8 mouse cellular contexts compared by ENCODE assay signal in genomic region chr2:59522079-59522684, GRCm38 (mm10). TPM values are rescaled to one million over a fixed set of nuclear protein-coding genes. Genes with fewer than 3 reads are reported as not detected.
A peak's percentile ranks its signal among the peaks of the same experiment; 100 is the strongest.
DNase-seq lines count a peak whose midpoint lies in the region; ATAC-seq lines count a peak whose summit lies in the region.

No protein-coding gene starts in this region.

- no peaks in the 10 kb centered on the region for H3K9me3 ChIP-seq in embryonic facial prominence, embryonic 11.5 days (replicated peaks; ENCODE audit: control insufficient read depth, low read length)
- H3K9me3 ChIP-seq in kidney, embryonic 14.5 days (ENCODE audit: control insufficient read depth, low read length), result no peaks in the 10 kb centered on the region
- no peaks in the 10 kb centered on the region for H3K9me3 ChIP-seq in limb, embryonic 15.5 days

- no peaks in the 10 kb centered on the region for H3K36me3 ChIP-seq in embryonic facial prominence, embryonic 11.5 days (replicated peaks; ENCODE audit: control insufficient read depth, insufficient read depth, low read depth, low read length)
- no peaks in the 10 kb centered on the region for H3K36me3 ChIP-seq in kidney, embryonic 14.5 days (ENCODE audit: control insufficient read depth, insufficient read depth, low read length)
- H3K36me3 ChIP-seq in limb, embryonic 15.5 days, result no peaks in the 10 kb centered on the region

- DNase-seq in 3134 (ENCODE audit: extremely low read depth, insufficient read length, low spot score), result peak; percentile 16
- peak; percentile 76 for DNase-seq in adrenal gland, postnatal 25 days
- peak; percentile 96 for DNase-seq in embryonic facial prominence, embryonic 11.5 days (ENCODE audit: low spot score)
- peak; percentile 40 to 67 for DNase-seq in heart, adult 9 months (ENCODE audit: low spot score in 2 of 2)
- DNase-seq in monocyte, adult 2 months (ENCODE audit: low read depth in 1 of 2, low spot score in 2 of 2), result peak; percentile 3 to 36
- DNase-seq in spleen, postnatal 14 days (ENCODE audit: low spot score in 2 of 2), result peak; percentile 16 to 54

- H3K9ac ChIP-seq in embryonic facial prominence, embryonic 11.5 days (replicated peaks; ENCODE audit: low read length), result peak overlapping the region; percentile 18; the same call in 1 of the 2 replicates
- H3K9ac ChIP-seq in kidney, embryonic 14.5 days (ENCODE audit: low read depth, low read length), result peak overlapping the region; percentile 37; the same call in 1 of the 2 replicates
- no peak overlapping the region for H3K9ac ChIP-seq in limb, embryonic 15.5 days

- 0 out of 2 replicates have a peak overlapping the region, but pooled peaks have one; percentile 2 for H3K4me3 ChIP-seq in embryonic facial prominence, embryonic 11.5 days (ENCODE audit: low read depth, low read length)
- H3K4me3 ChIP-seq in kidney, embryonic 14.5 days (ENCODE audit: low read length), result peak overlapping the region; percentile 14
- peak overlapping the region; percentile 15 for H3K4me3 ChIP-seq in limb, embryonic 15.5 days

- ATAC-seq in embryonic facial prominence, embryonic 11.5 days (replicated peaks; ENCODE audit: insufficient number of reproducible peaks, low FRiP score, low TSS enrichment, low read depth), result peak; percentile 25; the same call in 1 of the 2 replicates
- peak; percentile 65; the same call in 1 of the 2 replicates for ATAC-seq in kidney, embryonic 14.5 days (ENCODE audit: low FRiP score, low TSS enrichment)
- ATAC-seq in limb, embryonic 15.5 days (ENCODE audit: insufficient number of reproducible peaks, low FRiP score, low TSS enrichment, low read depth), result no peak; the same call in 1 of the 2 replicates

- H3K27me3 ChIP-seq in embryonic facial prominence, embryonic 11.5 days (ENCODE audit: control insufficient read depth, insufficient read depth, low read length), result no peaks in the 10 kb centered on the region
- no peaks in the 10 kb centered on the region for H3K27me3 ChIP-seq in kidney, embryonic 14.5 days (ENCODE audit: control insufficient read depth, insufficient read depth, low read length)
- no peaks in the 10 kb centered on the region for H3K27me3 ChIP-seq in limb, embryonic 15.5 days

- whole genome bisulfite sequencing in embryonic facial prominence, embryonic 11.5 days, result 9% methylated on average over 19 of the region's 19 CpGs
- WGBS in kidney, embryonic 14.5 days, result 18% methylated on average over 19 of the region's 19 CpGs
- WGBS in limb, embryonic 15.5 days, result 14% methylated on average over 19 of the region's 19 CpGs

- H3K27ac ChIP-seq in embryonic facial prominence, embryonic 11.5 days (replicated peaks; ENCODE audit: low read depth, low read length), result no peak overlapping the region
- H3K27ac ChIP-seq in kidney, embryonic 14.5 days (ENCODE audit: low read depth, low read length), result no peak overlapping the region
- no peak overlapping the region for H3K27ac ChIP-seq in limb, embryonic 15.5 days

- H3K4me1 ChIP-seq in embryonic facial prominence, embryonic 11.5 days (ENCODE audit: control insufficient read depth, insufficient read depth, low read length), result no peaks in the 10 kb centered on the region
- H3K4me1 ChIP-seq in kidney, embryonic 14.5 days (ENCODE audit: control insufficient read depth, insufficient read depth, low read length), result peaks cover 15% of the 10 kb centered on the region; the same call in 1 of the 2 replicates
- peaks cover 13% of the 10 kb centered on the region; the same call in 1 of the 2 replicates for H3K4me1 ChIP-seq in limb, embryonic 15.5 days

- peak overlapping the region; percentile 28; the same call in 1 of the 2 replicates for H3K4me2 ChIP-seq in embryonic facial prominence, embryonic 11.5 days (ENCODE audit: low read depth, low read length)
- peak overlapping the region; percentile 31 for H3K4me2 ChIP-seq in kidney, embryonic 14.5 days (replicated peaks; ENCODE audit: low read depth, low read length)
- H3K4me2 ChIP-seq in limb, embryonic 15.5 days, result peak overlapping the region; percentile 31

RNA-seq across cellular contexts. Expression of gene Dapl1, which starts 37.7 kb away (rescaled TPM):
- total RNA-seq in adrenal gland, postnatal 25 days (2021), result 0.61 TPM in 1 of 2 replicates, not detected in the other
- 9.9 and 15.4 TPM in 2 replicates for polyA plus RNA-seq in embryonic facial prominence, embryonic 11.5 days (2014; fragmentation: Nextera tagmentation; extraction: Ambion mirVana)
- 4.9 and 7.6 TPM in 2 replicates for polyA plus RNA-seq in kidney, embryonic 14.5 days (2014; fragmentation: Nextera tagmentation; extraction: Ambion mirVana)
- 6.0 and 7.7 TPM in 2 replicates for polyA plus RNA-seq in limb, embryonic 15.5 days (2015; fragmentation: Nextera tagmentation; extraction: Ambion mirVana)

Comparison
In these comparisons a context has a peak if more than half of its experiments do, and no peak if none do; other contexts are left out.
1. DNase-seq: peak in every context shown above with its lines; median percentile 96 in embryonic facial prominence, embryonic 11.5 days; 76 in adrenal gland, postnatal 25 days; 54 in heart, adult 9 months; 35 in spleen, postnatal 14 days; 20 in monocyte, adult 2 months; 16 in 3134.